Mouse (Mus musculus) Patski (cell line): ENCODE results near the gene Best2. TPM values are rescaled to one million over a fixed set of nuclear protein-coding genes. Genes with fewer than 3 reads are reported as not detected.

Experiments used
- ATAC-seq: fragments of 100-300 bp; one replicate; pipeline ENCODE4 v1.8.0; 2021
- CTCF ChIA-PET: fragments of 350-600 bp; sonication (Branson Sonifier 250); formaldehyde crosslinking; loops from one replicate; lab custom pipeline; 2022; ENCODE audit warnings: inconsistent platforms; lab: Charles Lee
- POLR2A ChIA-PET: fragments of 350-600 bp; sonication (Branson Sonifier 250); formaldehyde crosslinking; loops from one replicate; lab custom pipeline; 2022; ENCODE audit warnings: antibody characterized with exemption, inconsistent platforms; lab: Charles Lee
- DNase-seq: peaks from one replicate; pipeline ENCODE4 v3.0.0-alpha.2; 2011; ENCODE audit warnings: low read depth, low spot score
- H3K27me3 ChIP-seq: fragments of 371-371 bp; one replicate; pipeline ENCODE4 v1.5.1; 2021
- CTCF ChIP-seq: fragments of 100-300 bp; IDR thresholded peaks from one replicate; pipeline ENCODE4 v1.5.1; 2021
- in situ Hi-C: fragments of 300-500 bp; cut with MboI; formaldehyde crosslinking; loops from 3 replicates; pipeline ENCODE4 v1.11.1; 2018; ENCODE audit warnings: low pct_unique_long_range_greater_than_20kb, mixed read lengths
- polyA plus RNA-seq: library from polyadenylated mRNA; unstranded; gene quantifications from one replicate; pipeline ENCODE4 v1.2.3, GENCODE M21; 2021

Best2 gene
- polyA plus RNA-seq, 1 experiment from 2014 or later: 0.05 TPM

GRCm38 (mm10) chr8:84996978-84997377 lies 17.4 kb downstream of the Best2 start:
- POLR2A ChIA-PET: interaction anchor here (1.5 to 1.8 kb wide), 2 partner anchors 21 to 23 kb away, joined by 3 to 7 read pairs; no protein-coding TSS in a partner anchor
- in situ Hi-C loops: no loop called here
- CTCF ChIA-PET: interaction anchor here (0.8 to 3.9 kb wide), 7 partner anchors 16 to 149 kb away, joined by 3 to 44 read pairs (median 4); no protein-coding TSS in a partner anchor
- no peak for TF ChIP-seq CTCF
- no peaks in the 10 kb centered on the region for H3K27me3 ChIP-seq
- ATAC-seq (no peak), DNase-seq (no peak)

GRCm38 (mm10) chr8:84995680-84996079 lies 18.7 kb downstream of the Best2 start:
- no peaks in the 10 kb centered on the region for H3K27me3 ChIP-seq
- ChIA-PET POLR2A (no interaction called here), CTCF (interaction anchor here (3.9 kb wide), 1 partner anchor 22 kb away, joined by 44 read pairs; no protein-coding TSS in a partner anchor)
- no peak for TF ChIP-seq CTCF
- ATAC-seq (no peak), DNase-seq (no peak)
- in situ Hi-C loops: no loop called here

GRCm38 (mm10) chr8:84994375-84994774 lies 20.0 kb downstream of the Best2 start:
- ChIA-PET CTCF (interaction anchor here (1.3 to 8.7 kb wide), 2 partner anchors 19 to 27 kb away, joined by 3 to 351 read pairs; partner anchors contain the start of genes Gm49661, Junb, Prdx2 and Rnaseh2a), POLR2A (interaction anchor here (1.4 kb wide), 1 partner anchor 19 kb away, joined by 6 read pairs; no protein-coding TSS in a partner anchor)
- ATAC-seq (no peak), DNase-seq (no peak)
- in situ Hi-C loops: no loop called here
- no peak for TF ChIP-seq CTCF
- H3K27me3 ChIP-seq: no peaks in the 10 kb centered on the region

GRCm38 (mm10) chr8:84990836-84991235 lies 23.5 kb downstream of the Best2 start:
- ChIA-PET POLR2A (interaction anchor here (0.5 to 10.0 kb wide), 5 partner anchors 14 to 333 kb away, joined by 4 to 225 read pairs (median 6); partner anchors contain the start of genes Junb, Prdx2 and Rnaseh2a), CTCF (interaction anchor here (1.5 to 8.7 kb wide), 3 partner anchors 10 to 27 kb away, joined by 4 to 351 read pairs (median 5); partner anchors contain the start of genes Gm49661, Junb, Prdx2 and Rnaseh2a)
- in situ Hi-C loops: no loop called here
- no peaks in the 10 kb centered on the region for H3K27me3 ChIP-seq
- peak; percentile 7 for ATAC-seq
- no peak for DNase-seq
- no peak for TF ChIP-seq CTCF

- no peak for TF ChIP-seq CTCF
- ATAC-seq (peak; percentile 72), DNase-seq (no peak)
- in situ Hi-C loops: no loop called here
- POLR2A ChIA-PET: interaction anchor here (0.6 to 10.0 kb wide), 6 partner anchors 13 to 163 kb away, joined by 3 to 225 read pairs (median 7); partner anchors contain the start of genes Junb, Prdx2 and Rnaseh2a
- CTCF ChIA-PET: interaction anchor here (0.7 to 8.7 kb wide), 11 partner anchors 8 to 83 kb away, joined by 3 to 351 read pairs (median 3); partner anchors contain the start of genes Dnase2a, Gm49661, Junb and Prdx2
- no peaks in the 10 kb centered on the region for H3K27me3 ChIP-seq
Measured at GRCm38 (mm10) chr8:84990349-84990748, 24.0 kb downstream of the Best2 start, which contains the start of gene Hook2. TSS of gene Hook2 (plus strand) at chr8:84990603.

GRCm38 (mm10) chr8:84989810-84990209 lies 24.5 kb downstream of the Best2 start:
- ChIA-PET CTCF (interaction anchor here (0.7 to 8.7 kb wide), 13 partner anchors 9 to 93 kb away, joined by 3 to 351 read pairs (median 3); partner anchors contain the start of genes Dnase2a, Gm49661, Junb and Man2b1), POLR2A (interaction anchor here (0.6 to 10.0 kb wide), 6 partner anchors 13 to 80 kb away, joined by 3 to 225 read pairs (median 5); partner anchors contain the start of genes Junb, Prdx2, Rnaseh2a and Tnpo2)
- ATAC-seq (peak; percentile 58), DNase-seq (no peak)
- no peak for TF ChIP-seq CTCF
- H3K27me3 ChIP-seq: no peaks in the 10 kb centered on the region
- in situ Hi-C loops: loop anchor here (10.0 kb wide), 2 partner anchors 325 to 785 kb away; partner anchors contain the start of gene Ier2

- no peaks in the 10 kb centered on the region for H3K27me3 ChIP-seq
- ChIA-PET CTCF (interaction anchor here (0.8 to 8.7 kb wide), 11 partner anchors 9 to 94 kb away, joined by 3 to 351 read pairs (median 3); partner anchors contain the start of genes Dnase2a, Gm49661, Junb and Man2b1), POLR2A (interaction anchor here (0.6 to 10.0 kb wide), 6 partner anchors 12 to 48 kb away, joined by 3 to 225 read pairs (median 7); partner anchors contain the start of genes Junb, Prdx2, Rnaseh2a and Tnpo2)
- DNase-seq: no peak
- TF ChIP-seq CTCF: no peak
- in situ Hi-C loops: loop anchor here (10.0 kb wide), 2 partner anchors 325 to 785 kb away; partner anchors contain the start of gene Ier2
- ATAC-seq: peak; percentile 19
Measured at GRCm38 (mm10) chr8:84989311-84989731, 25.0 kb downstream of the Best2 start.

GRCm38 (mm10) chr8:84987903-84988302 lies 26.4 kb downstream of the Best2 start:
- DNase-seq (no peak), ATAC-seq (no peak)
- in situ Hi-C loops: loop anchor here (10.0 kb wide), 2 partner anchors 323 to 783 kb away; partner anchors contain the start of gene Ier2
- CTCF ChIA-PET: interaction anchor here (0.9 to 8.7 kb wide), 2 partner anchors 10 to 13 kb away, joined by 3 to 351 read pairs; partner anchors contain the start of genes Gm49661, Junb, Prdx2 and Rnaseh2a
- POLR2A ChIA-PET: interaction anchor here (1.1 to 10.0 kb wide), 2 partner anchors 11 to 18 kb away, joined by 5 to 225 read pairs; partner anchors contain the start of genes Junb and Rnaseh2a
- no peaks in the 10 kb centered on the region for H3K27me3 ChIP-seq
- TF ChIP-seq CTCF: no peak

GRCm38 (mm10) chr8:84987388-84987787 lies 26.9 kb downstream of the Best2 start:
- ATAC-seq: no peak
- H3K27me3 ChIP-seq: no peaks in the 10 kb centered on the region
- TF ChIP-seq CTCF: no peak
- ChIA-PET POLR2A (interaction anchor here (1.1 to 10.0 kb wide), 2 partner anchors 10 to 17 kb away, joined by 5 to 225 read pairs; partner anchors contain the start of genes Junb and Rnaseh2a), CTCF (interaction anchor here (8.7 kb wide), 1 partner anchor 12 kb away, joined by 351 read pairs; the partner anchor contains the start of genes Gm49661, Junb, Prdx2 and Rnaseh2a)
- in situ Hi-C loops: loop anchor here (10.0 kb wide), 2 partner anchors 323 to 783 kb away; partner anchors contain the start of gene Ier2
- no peak for DNase-seq
